Comparison of ENCODE assay signal across 8 mouse cellular contexts in the genomic region with DNA sequence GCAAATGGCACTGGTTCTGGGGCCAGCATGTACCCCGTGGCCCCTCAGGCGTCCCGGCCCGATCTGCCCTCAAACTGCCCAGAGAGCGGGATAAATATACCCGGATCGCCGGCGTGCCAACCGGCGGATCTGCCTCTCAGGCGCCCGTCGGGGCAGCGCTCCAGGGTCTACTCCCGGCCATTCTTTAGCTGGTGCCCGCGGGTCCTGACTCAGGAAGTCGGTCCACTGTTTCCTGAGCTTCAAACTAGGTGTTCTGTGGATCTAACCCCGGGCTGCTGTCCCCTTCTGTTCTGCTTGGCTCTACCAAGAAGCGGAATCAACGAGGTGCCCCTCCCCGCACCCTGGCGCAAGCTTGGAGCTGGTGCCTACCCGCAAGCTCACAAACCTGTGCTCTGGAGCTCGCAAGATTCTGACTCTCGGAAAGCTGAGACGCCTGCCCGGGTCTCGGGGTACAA. TPM values are rescaled to one million over a fixed set of nuclear protein-coding genes. Genes with fewer than 3 reads are reported as not detected.
DNase-seq lines count a peak whose midpoint lies in the region; ATAC-seq lines count a peak whose summit lies in the region.

No protein-coding gene starts in this region.

- peaks cover 23% of the 10 kb centered on the region for H3K27me3 ChIP-seq in embryonic facial prominence, embryonic 15.5 days
- H3K27me3 ChIP-seq in liver, embryonic 16.5 days (ENCODE audit: control insufficient read depth, insufficient read depth, low read depth, low read length), result peaks cover 46% of the 10 kb centered on the region

- peak; percentile 21 for DNase-seq in adrenal gland, postnatal 10 days
- no peak for DNase-seq in adrenal gland, postnatal 25 days
- DNase-seq in heart, postnatal 4 days, result peak; percentile 65
- no peak for DNase-seq in urinary bladder, postnatal 10 days (ENCODE audit: low spot score)
- no peak for DNase-seq in right cerebral cortex, postnatal 25 days
- DNase-seq in urinary bladder, adult 2 months (ENCODE audit: low spot score), result no peak

- H3K9me3 ChIP-seq in embryonic facial prominence, embryonic 15.5 days (replicated peaks), result no peaks in the 10 kb centered on the region
- no peaks in the 10 kb centered on the region for H3K9me3 ChIP-seq in liver, embryonic 16.5 days (replicated peaks; ENCODE audit: control insufficient read depth, low read length)

- no peaks in the 10 kb centered on the region for H3K36me3 ChIP-seq in embryonic facial prominence, embryonic 15.5 days
- H3K36me3 ChIP-seq in liver, embryonic 16.5 days (ENCODE audit: control insufficient read depth, insufficient read depth), result no peaks in the 10 kb centered on the region

- peaks cover 25% of the 10 kb centered on the region for H3K4me1 ChIP-seq in embryonic facial prominence, embryonic 15.5 days
- no peaks in the 10 kb centered on the region; the same call in 1 of the 2 replicates for H3K4me1 ChIP-seq in liver, embryonic 16.5 days (ENCODE audit: control insufficient read depth, low read depth, low read length)

- ATAC-seq in embryonic facial prominence, embryonic 15.5 days (ENCODE audit: insufficient number of reproducible peaks, low FRiP score, low TSS enrichment, low read depth), result 0 out of 2 replicates have a peak, but pooled peaks have one; percentile 21
- no peak for ATAC-seq in liver, embryonic 16.5 days (ENCODE audit: low read depth)

- H3K9ac ChIP-seq in embryonic facial prominence, embryonic 15.5 days, result peak overlapping the region; percentile 40
- H3K9ac ChIP-seq in liver, embryonic 16.5 days (ENCODE audit: low read depth, low read length), result peak overlapping the region; percentile 40

- H3K4me2 ChIP-seq in embryonic facial prominence, embryonic 15.5 days (replicated peaks), result peak overlapping the region; percentile 91
- peak overlapping the region; percentile 42 for H3K4me2 ChIP-seq in liver, embryonic 16.5 days (ENCODE audit: low read depth, low read length)

- H3K4me3 ChIP-seq in embryonic facial prominence, embryonic 15.5 days (replicated peaks), result peak overlapping the region; percentile 49
- peak overlapping the region; percentile 58 for H3K4me3 ChIP-seq in liver, embryonic 16.5 days (ENCODE audit: low read depth, low read length)

- H3K27ac ChIP-seq in embryonic facial prominence, embryonic 15.5 days (replicated peaks), result no peak overlapping the region
- H3K27ac ChIP-seq in liver, embryonic 16.5 days (ENCODE audit: low read length), result peak overlapping the region; percentile 57

- 2% methylated on average over 30 of the region's 30 CpGs for WGBS in embryonic facial prominence, embryonic 15.5 days
- 2% methylated on average over 30 of the region's 30 CpGs for WGBS in liver, embryonic 16.5 days (ENCODE audit: insufficient replicate concordance)

RNA-seq across cellular contexts. Expression of gene Slc38a3, which starts 2.6 kb away (rescaled TPM):
- 10 to 100 TPM; 42.0 to 95.1 TPM for total RNA-seq in adrenal gland, postnatal 10 days (2021)
- 0.39 and 8.5 TPM in 2 replicates for total RNA-seq in adrenal gland, postnatal 25 days (2021)
- polyA plus RNA-seq in embryonic facial prominence, embryonic 15.5 days (2015; fragmentation: Nextera tagmentation; extraction: Ambion mirVana), result 3.7 and 4.2 TPM in 2 replicates
- total RNA-seq in heart, postnatal 4 days (2021), result 1 to 10 TPM; 8.0 to 8.1 TPM
- 60.1 and 75.2 TPM in 2 replicates for polyA plus RNA-seq in liver, embryonic 16.5 days (2015; fragmentation: Nextera tagmentation; extraction: Ambion mirVana)
- 0.44 and 0.45 TPM in 2 replicates for polyA plus RNA-seq in urinary bladder, adult 2 months (2012; rRNA removed)

RNA-seq across cellular contexts. Expression of gene Gnat1, which starts 12.7 kb away (rescaled TPM):
- under 1 TPM; 0.33 to 0.42 TPM for total RNA-seq in adrenal gland, postnatal 10 days (2021)
- total RNA-seq in adrenal gland, postnatal 25 days (2021), result not detected in 2 replicates
- 1.9 and 3.4 TPM in 2 replicates for polyA plus RNA-seq in embryonic facial prominence, embryonic 15.5 days (2015; fragmentation: Nextera tagmentation; extraction: Ambion mirVana)
- not detected for total RNA-seq in heart, postnatal 4 days (2021)
- 1.1 and 1.3 TPM in 2 replicates for polyA plus RNA-seq in liver, embryonic 16.5 days (2015; fragmentation: Nextera tagmentation; extraction: Ambion mirVana)
- 0.06 TPM in 1 of 2 replicates, not detected in the other for polyA plus RNA-seq in urinary bladder, adult 2 months (2012; rRNA removed)

RNA-seq across cellular contexts. Expression of gene Gnai2, which starts 31.6 kb away (rescaled TPM):
- 100 to 1,000 TPM; 292 to 327 TPM for total RNA-seq in adrenal gland, postnatal 10 days (2021)
- total RNA-seq in adrenal gland, postnatal 25 days (2021), result 202 and 238 TPM in 2 replicates
- polyA plus RNA-seq in embryonic facial prominence, embryonic 15.5 days (2015; fragmentation: Nextera tagmentation; extraction: Ambion mirVana), result 458 and 459 TPM in 2 replicates
- total RNA-seq in heart, postnatal 4 days (2021), result 100 to 1,000 TPM; 462 to 469 TPM
- 144 and 153 TPM in 2 replicates for polyA plus RNA-seq in liver, embryonic 16.5 days (2015; fragmentation: Nextera tagmentation; extraction: Ambion mirVana)
- 449 and 465 TPM in 2 replicates for polyA plus RNA-seq in urinary bladder, adult 2 months (2012; rRNA removed)

RNA-seq across cellular contexts. Expression of gene Sema3f, which starts 43.5 kb away (rescaled TPM):
- total RNA-seq in adrenal gland, postnatal 10 days (2021), result 10 to 100 TPM; 20.2 to 24.8 TPM
- 23.1 and 23.6 TPM in 2 replicates for total RNA-seq in adrenal gland, postnatal 25 days (2021)
- polyA plus RNA-seq in embryonic facial prominence, embryonic 15.5 days (2015; fragmentation: Nextera tagmentation; extraction: Ambion mirVana), result 40.6 and 44.6 TPM in 2 replicates
- total RNA-seq in heart, postnatal 4 days (2021), result 10 to 100 TPM; 18.7 to 20.9 TPM
- polyA plus RNA-seq in liver, embryonic 16.5 days (2015; fragmentation: Nextera tagmentation; extraction: Ambion mirVana), result 0.41 and 0.86 TPM in 2 replicates
- 110 and 111 TPM in 2 replicates for polyA plus RNA-seq in urinary bladder, adult 2 months (2012; rRNA removed)

RNA-seq across cellular contexts. Expression of gene Sema3b, which starts 57.7 kb away (rescaled TPM):
- total RNA-seq in adrenal gland, postnatal 10 days (2021), result 10 to 100 TPM in 1 of 2 experiments, 1 to 10 TPM in 1; 9.5 to 13.2 TPM
- total RNA-seq in adrenal gland, postnatal 25 days (2021), result 5.1 and 8.4 TPM in 2 replicates
- polyA plus RNA-seq in embryonic facial prominence, embryonic 15.5 days (2015; fragmentation: Nextera tagmentation; extraction: Ambion mirVana), result 21.2 and 22.7 TPM in 2 replicates
- total RNA-seq in heart, postnatal 4 days (2021), result 10 to 100 TPM; 16.2 to 18.8 TPM
- 0.33 and 1.4 TPM in 2 replicates for polyA plus RNA-seq in liver, embryonic 16.5 days (2015; fragmentation: Nextera tagmentation; extraction: Ambion mirVana)
- 57.1 and 71.0 TPM in 2 replicates for polyA plus RNA-seq in urinary bladder, adult 2 months (2012; rRNA removed)

Comparison
In these comparisons a context has a peak if more than half of its experiments do, and no peak if none do; other contexts are left out.
1. DNase-seq: peak in adrenal gland, postnatal 10 days (single experiment) and heart, postnatal 4 days (single experiment); none in adrenal gland, postnatal 25 days (single experiment), urinary bladder, postnatal 10 days (single experiment), right cerebral cortex, postnatal 25 days (single experiment) and urinary bladder, adult 2 months (single experiment).